Comparison of ENCODE assay signal across 8 mouse cellular contexts in genomic region chr6:146887958-146888659, GRCm38 (mm10). TPM values are rescaled to one million over a fixed set of nuclear protein-coding genes. Genes with fewer than 3 reads are reported as not detected.
DNase-seq lines count a peak whose midpoint lies in the region; ATAC-seq and TF ChIP-seq lines count a peak whose summit lies in the region.

Gene Ppfibp1 (plus strand): TSS chr6:146888487.

- under 1% methylated on average over 64 of the region's 80 CpGs for WGBS in lung, embryonic 15.5 days
- 1% methylated on average over 79 of the region's 80 CpGs for WGBS in olfactory bulb, adult 2 months
- 1% methylated on average over 79 of the region's 80 CpGs for WGBS in thymus, adult 2 months

- TF ChIP-seq CTCF in olfactory bulb, adult 2 months (IDR thresholded peaks at IDR 0.05; ENCODE audit: insufficient read depth, low read depth, low read length), result 0 out of 2 replicates have a peak, but pooled peaks have one; percentile 10
- peak; percentile 47; the same call in 1 of the 2 replicates for TF ChIP-seq CTCF in thymus, adult 2 months (IDR thresholded peaks at IDR 0.05; ENCODE audit: borderline replicate concordance, control insufficient read depth, extremely low read depth, insufficient read depth, low read length, poor library complexity)

- TF ChIP-seq POLR2A in olfactory bulb, adult 2 months (IDR thresholded peaks at IDR 0.05; ENCODE audit: insufficient read depth, low read depth, low read length), result peak; percentile 56
- TF ChIP-seq POLR2A in thymus, adult 2 months (IDR thresholded peaks at IDR 0.05; ENCODE audit: control insufficient read depth, extremely low read depth, insufficient read depth, low read length, poor library complexity), result 0 out of 2 replicates have a peak, but pooled peaks have one; percentile 19

- no peaks in the 10 kb centered on the region for H3K36me3 ChIP-seq in lung, embryonic 15.5 days
- no peaks in the 10 kb centered on the region for H3K36me3 ChIP-seq in thymus, adult 2 months (ENCODE audit: control insufficient read depth, insufficient read depth, low read length)

- peak; percentile 99 for DNase-seq in Muller cell, postnatal 12 days (ENCODE audit: inconsistent ontology term)
- DNase-seq in cerebellum, adult 9-10 months, result peak; percentile 85
- peak; percentile 62 for DNase-seq in layer of hippocampus, adult 9-10 months (ENCODE audit: low spot score)
- DNase-seq in thymus, adult 2 months, result peak; percentile 95

- H3K27me3 ChIP-seq in lung, embryonic 15.5 days, result no peaks in the 10 kb centered on the region
- no peaks in the 10 kb centered on the region for H3K27me3 ChIP-seq in thymus, adult 2 months (ENCODE audit: control insufficient read depth, insufficient read depth, low read length)

- H3K27ac ChIP-seq in lung, embryonic 15.5 days, result peak within 1 kb of the TSS; percentile 84
- H3K27ac ChIP-seq in olfactory bulb, adult 2 months (ENCODE audit: insufficient read depth, low read depth, low read length), result peak within 1 kb of the TSS; percentile 73
- H3K27ac ChIP-seq in thymus, adult 2 months (ENCODE audit: control insufficient read depth, insufficient read depth, low read length), result no peak within 1 kb of the TSS

- H3K9ac ChIP-seq in lung, embryonic 15.5 days, result peak within 1 kb of the TSS; percentile 89

- peak within 1 kb of the TSS; percentile 91 for H3K4me3 ChIP-seq in lung, embryonic 15.5 days
- H3K4me3 ChIP-seq in olfactory bulb, adult 2 months (ENCODE audit: insufficient read depth, low read depth, low read length), result peak within 1 kb of the TSS; percentile 82
- H3K4me3 ChIP-seq in thymus, adult 2 months (ENCODE audit: control insufficient read depth, insufficient read depth, low read length), result peak within 1 kb of the TSS; percentile 87

- peaks cover 43% of the 10 kb centered on the region for H3K4me1 ChIP-seq in lung, embryonic 15.5 days
- H3K4me1 ChIP-seq in olfactory bulb, adult 2 months (ENCODE audit: control insufficient read depth, insufficient read depth, low read length), result peaks cover 16% of the 10 kb centered on the region
- H3K4me1 ChIP-seq in thymus, adult 2 months (replicated peaks; ENCODE audit: control insufficient read depth, insufficient read depth, low read length), result no peaks in the 10 kb centered on the region; the same call in 1 of the 2 replicates

- no peaks in the 10 kb centered on the region for H3K9me3 ChIP-seq in lung, embryonic 15.5 days

- ATAC-seq in frontal cortex, adult (ENCODE audit: low TSS enrichment), result peak; percentile 92
- ATAC-seq in hematopoietic stem cell, adult 5-6 weeks (replicated peaks in 1 of 2; ENCODE audit: insufficient read depth in 1 of 2, low FRiP score in 2 of 2, low TSS enrichment in 1 of 2, low read depth in 1 of 2, poor library complexity in 2 of 2, severe bottlenecking in 2 of 2), result peak; percentile 84 to 88
- peak; percentile 96 for ATAC-seq in lung, embryonic 15.5 days (ENCODE audit: borderline replicate concordance, extremely low read depth, low FRiP score, low TSS enrichment)

- peak within 1 kb of the TSS; percentile 83 for H3K4me2 ChIP-seq in lung, embryonic 15.5 days

RNA-seq across cellular contexts. Expression of gene Ppfibp1, which starts in this region (rescaled TPM):
- total RNA-seq in hematopoietic stem cell, adult 5-6 weeks (2017), result 29.1 and 31.6 TPM in 2 replicates
- polyA plus RNA-seq in lung, embryonic 15.5 days (2015; fragmentation: Nextera tagmentation; extraction: Ambion mirVana), result 45.9 and 52.3 TPM in 2 replicates
- not detected in 2 replicates for polyA plus RNA-seq in olfactory bulb, adult 2 months (2012; ENCODE audit: insufficient read depth, insufficient read length, low replicate concordance, missing spikeins)
- polyA plus RNA-seq in thymus, adult 2 months (2012; rRNA removed), result 4.2 and 5.0 TPM in 2 replicates
